Mouse (Mus musculus): Measurements from ENCODE around the gene Wee2. TPM values are rescaled to one million over a fixed set of nuclear protein-coding genes. Genes with fewer than 3 reads are reported as not detected.

The Wee2 gene
- not detected for polyA plus RNA-seq (2017; shearing (Covaris generic))

DNA sequence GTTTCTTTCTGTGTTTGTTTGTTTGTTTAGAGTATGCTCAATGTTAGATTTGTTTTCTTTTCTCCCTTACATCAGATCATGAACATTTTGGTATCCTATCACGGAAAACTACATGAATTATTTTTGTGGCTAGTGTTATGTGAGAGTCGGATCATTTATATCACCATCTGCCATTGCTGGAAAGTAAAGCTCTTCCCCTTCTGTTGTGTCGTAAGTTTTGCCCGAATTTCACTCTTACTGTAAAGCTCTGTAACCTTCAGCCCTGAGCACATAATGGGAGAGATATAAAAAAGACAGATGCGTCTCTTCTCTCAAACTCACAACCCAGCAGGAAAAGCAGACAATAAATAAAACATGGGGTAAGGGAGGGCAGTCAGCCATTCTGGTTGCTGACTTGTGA, at the start of gene Wee2:
Gene Wee2 (plus strand): TSS at position 153 of the 400 bp plus-strand sequence.
- no peak for ATAC-seq

DNA sequence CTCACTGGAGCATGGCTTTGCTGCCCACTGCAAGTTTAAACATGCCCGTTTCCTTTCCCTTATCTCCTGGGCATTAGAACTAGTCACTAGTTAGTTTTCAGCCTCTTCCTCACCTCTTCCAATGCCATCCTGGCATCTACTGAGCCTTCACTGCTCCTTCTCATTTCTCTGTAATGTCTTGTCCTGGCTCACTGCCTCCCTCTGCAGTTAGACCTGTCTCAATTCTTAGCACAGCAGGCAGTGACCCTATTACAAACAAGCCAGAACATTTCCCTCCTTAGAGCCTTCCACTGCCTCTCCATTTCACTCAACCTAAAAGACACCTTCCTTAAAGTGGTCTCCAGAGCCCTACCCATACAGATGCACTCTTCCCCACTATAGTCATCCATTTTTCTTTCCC, 47.9 kb upstream of the Wee2 start:
- no peak for ATAC-seq

DNA sequence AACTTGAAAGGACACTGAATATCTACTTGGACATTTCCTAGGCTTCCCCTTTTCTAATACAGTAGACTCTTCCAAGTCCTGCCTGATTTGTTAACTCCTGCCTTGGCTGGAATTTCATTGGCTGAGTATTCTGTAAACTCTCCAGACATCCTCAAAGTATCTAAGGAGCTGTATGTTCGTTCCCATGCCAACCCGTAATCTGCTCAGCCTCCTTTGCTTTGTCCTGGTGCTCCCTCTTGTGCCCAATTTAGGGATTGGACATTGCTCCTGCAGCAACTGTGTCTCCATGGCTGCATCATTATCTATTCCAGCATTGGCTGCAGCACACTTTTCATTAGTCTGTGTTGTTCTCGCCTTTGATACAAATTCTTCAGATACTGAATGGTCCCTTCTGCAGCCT, 45.7 kb upstream of the Wee2 start:
- ATAC-seq, result peak; percentile 64

DNA sequence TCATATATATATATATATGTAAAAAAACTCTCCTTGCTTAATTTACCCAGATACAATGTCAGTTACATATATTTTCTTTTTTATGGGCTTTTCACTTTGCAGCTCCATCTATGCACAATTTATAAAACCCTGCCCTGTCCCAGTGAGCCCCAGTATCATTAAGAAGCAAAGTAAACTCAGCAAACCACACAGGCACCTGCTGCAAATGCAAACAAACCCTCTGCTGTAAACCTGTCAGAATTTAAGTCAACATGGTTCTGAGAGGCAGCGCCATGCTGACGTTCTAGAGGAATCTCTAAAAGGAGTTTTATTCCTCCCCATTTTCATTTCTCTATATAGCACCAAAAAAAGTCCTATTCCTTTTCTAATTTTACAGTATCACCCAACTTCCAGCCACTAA, 36.9 kb upstream of the Wee2 start:
- ATAC-seq, result no peak

DNA sequence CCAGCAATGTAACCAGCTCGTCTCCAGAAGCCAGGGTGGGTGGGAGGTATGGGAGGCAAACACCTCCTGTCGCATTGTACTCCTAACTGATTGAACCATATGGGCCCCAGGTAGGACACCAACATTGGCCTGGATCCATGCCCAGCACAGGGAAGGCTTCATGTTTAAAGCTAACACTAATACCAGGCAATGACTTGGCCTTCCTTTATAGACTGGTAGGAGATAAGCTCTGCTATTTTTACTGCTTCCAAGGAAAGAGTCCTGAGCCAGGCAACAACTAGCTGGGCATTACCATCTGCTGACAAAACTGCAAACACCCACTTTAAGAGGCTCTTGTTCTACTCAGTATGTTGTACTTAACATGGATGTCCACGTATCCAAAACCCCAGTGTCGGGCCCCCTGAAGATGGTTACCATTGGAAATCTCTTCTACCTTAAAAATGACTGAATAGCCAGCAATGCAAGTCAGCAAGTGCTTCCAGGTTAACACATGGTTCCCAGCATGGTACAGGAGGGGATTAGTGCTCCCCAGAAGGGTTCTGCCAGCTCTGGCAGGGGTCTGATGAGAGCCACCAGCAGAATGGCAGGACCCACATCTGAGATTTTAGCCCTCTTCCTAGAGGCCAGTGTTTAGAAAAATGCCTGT, 35.1 kb upstream of the Wee2 start:
- no peak for ATAC-seq

DNA sequence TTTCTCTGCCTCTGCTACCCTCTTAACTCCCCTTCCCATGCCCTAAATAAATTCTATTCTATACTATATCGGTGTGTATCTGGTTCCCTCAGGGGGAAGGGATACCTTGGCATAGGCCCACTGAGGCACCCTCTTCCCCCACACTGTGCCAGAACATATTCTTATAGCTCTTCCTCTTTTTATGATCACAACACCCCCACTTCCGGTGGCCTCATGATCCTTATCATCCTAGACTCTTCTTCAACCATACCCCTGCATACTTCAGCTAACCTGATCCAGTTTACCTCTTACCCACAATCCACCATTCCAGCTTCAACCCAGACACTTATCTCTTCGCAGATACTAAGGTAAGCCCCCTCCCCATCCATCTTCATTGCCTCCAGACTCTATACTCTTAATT, 27.8 kb upstream of the Wee2 start:
- ATAC-seq, result peak; percentile 20

DNA sequence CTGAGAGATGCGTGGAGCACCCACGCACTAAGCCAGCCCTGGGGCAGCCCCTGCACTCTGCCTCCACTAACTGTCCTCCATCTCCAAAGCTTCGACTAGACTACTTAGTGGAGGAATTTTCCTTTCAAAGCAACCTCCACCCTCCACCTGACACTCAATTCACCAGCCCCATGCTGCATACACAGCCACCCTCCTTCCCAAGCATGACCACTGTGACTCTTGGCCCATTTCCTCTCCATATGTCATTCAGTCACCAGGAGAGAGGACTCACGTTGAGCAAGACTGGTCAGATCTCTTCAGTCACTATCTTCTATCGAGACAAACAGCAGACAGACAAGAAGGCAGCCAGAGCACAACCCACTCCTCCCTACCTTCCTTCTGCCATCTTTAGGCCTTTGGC, 25.8 kb upstream of the Wee2 start:
- no peak for ATAC-seq

DNA sequence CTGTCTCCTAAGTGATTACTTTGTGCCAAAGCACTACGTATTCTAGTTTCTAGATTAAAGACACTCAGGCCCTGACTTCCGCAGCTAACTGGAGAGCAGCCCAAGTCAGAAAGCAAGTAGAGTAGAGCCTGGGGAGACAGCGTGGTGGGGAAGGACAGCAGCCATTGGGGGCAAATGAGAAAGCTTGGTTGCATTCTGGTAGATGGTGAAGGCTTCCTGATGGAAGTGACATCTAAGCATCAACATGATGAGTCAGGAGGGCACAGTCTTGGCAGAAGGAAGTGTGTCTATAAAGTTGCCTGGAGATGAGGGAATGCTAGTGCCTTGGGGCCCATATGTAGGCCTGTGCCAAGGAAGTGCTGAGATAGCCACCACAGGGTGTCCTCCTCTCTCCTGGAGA, 25.3 kb upstream of the Wee2 start:
- ATAC-seq, result no peak

DNA sequence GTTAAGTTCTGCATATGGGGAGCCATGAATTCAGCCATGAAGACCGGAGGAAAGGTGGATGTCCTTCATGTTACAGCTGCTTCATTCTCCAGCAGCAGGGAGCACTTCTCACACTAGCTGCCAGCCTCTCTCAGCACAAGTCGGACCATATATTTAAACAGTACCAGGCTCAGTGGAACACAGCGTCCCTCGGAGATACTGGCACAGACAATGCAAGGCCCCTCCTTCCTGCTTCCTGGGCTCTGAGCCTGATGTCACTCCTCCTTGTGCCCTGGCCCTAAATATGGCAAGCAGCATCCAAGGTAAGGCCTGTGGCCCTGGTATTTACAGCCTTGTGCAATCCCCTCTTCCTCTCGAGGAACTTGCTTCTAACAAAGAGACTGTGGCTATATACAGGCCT, 23.1 kb upstream of the Wee2 start:
- ATAC-seq, result no peak

DNA sequence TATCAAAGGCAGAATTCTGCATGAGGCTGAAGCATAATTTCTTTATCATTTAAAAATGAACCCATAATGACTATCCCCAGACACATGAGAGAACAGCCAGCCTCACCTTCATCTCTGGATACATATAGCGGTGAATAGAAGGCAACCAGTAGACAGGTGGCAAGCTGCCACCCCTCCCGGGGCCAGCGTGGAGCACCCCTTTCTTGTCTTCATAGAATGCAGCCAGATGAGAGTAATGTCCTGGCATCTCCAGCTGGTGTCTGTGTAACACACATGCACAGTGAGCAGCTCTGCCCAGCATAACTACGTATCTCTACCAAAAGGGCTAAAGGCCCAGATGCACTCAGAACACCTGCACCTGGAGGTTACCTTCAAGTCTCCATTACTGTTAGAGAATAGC, 20.5 kb upstream of the Wee2 start:
- no peak for ATAC-seq

DNA sequence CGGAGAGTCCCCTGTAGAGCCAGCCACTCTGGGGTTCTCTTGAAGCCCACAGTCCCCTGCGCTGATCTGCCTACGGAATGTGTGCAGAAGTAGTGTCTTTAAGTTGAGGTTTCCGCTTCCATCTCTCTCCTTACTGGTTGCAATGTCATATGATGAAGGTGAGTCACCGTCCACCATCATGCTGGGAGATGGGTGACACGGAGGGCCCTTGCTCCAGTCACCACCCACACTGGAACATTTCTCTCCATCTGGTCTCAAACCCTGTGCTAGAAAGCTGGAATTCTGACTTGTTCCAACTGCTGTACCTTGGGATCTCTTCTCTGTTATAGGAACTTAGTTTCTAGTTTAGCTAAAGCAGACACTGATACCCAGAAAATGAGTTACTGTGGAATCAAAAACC, 17.8 kb upstream of the Wee2 start:
- no peak for ATAC-seq

DNA sequence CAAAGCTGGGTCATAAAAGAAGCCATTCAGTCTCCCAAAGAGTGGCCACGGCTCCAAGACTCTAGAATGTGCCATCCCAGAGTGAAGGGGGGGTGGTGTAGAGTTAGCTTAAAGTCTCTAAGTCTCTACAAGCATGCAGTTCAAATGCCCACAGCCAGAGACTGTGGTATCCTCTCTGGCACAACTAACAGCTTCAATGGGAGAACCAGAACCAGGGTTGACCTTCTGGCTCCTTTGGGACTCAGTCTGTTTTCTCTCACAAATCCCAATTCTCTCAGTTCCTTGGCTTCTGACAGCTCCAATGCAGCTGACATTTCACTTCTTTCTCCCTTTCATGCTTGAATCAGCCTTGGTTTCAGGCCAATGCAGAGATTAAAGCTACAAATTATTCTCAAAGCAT, 15.9 kb upstream of the Wee2 start:
- no peak for ATAC-seq

DNA sequence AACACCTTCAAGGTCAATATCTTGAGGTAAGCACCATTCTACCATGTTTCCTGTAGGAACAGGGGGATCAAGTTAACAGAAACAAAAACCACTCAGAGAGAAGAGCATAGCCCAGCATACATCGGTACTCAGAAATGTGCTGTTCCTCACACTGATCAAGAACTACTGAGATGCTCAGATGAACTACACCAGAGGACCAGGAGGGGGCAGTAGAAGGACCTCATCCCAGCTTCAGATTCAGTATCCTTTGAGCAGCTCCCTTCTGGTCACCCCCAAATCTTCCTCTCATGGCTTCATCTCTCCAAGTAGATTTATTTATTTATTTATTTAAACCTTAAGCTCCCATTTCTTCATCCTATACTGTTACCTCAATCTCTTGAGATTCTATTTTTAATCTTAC, 15.1 kb upstream of the Wee2 start:
- peak; percentile 96 for ATAC-seq

DNA sequence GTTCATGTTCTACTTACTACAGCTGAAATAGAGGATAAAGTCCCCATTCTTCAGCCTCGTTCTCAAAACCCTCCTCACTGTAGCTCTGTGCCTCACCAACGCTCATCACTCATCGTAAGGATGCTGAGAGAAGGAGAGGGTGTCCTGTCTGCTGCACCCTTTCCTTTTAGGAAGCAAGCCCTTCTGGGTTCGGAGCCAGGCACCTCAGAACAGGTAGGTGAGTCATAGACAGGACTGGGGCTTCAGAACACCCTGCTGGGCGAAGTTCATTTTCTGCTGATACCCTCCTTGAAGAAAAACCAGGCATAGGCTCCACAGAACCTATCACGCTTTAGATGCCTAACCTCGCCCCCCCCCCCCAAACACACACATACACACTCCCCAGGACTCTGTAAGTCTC, 11.4 kb upstream of the Wee2 start:
- ATAC-seq, result no peak

DNA sequence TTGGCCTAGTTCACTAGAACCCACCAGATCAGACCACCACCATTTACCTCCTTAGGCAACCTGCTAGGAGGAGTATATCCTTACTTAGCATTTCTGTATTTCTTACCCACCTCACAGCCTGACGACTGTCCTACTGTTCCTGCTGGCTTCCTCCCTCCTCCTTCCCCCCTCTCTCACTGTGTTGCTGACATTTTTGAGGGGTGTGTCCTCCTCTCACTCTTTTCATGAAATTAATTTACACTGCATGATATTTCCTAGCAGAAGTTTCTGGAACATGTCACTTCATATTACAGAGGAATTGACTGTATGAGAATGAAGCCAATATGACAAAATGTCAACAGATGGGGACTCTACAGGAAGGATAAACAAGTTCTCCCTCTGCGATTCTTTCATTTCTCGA, 10.2 kb upstream of the Wee2 start:
- ATAC-seq, result no peak

DNA sequence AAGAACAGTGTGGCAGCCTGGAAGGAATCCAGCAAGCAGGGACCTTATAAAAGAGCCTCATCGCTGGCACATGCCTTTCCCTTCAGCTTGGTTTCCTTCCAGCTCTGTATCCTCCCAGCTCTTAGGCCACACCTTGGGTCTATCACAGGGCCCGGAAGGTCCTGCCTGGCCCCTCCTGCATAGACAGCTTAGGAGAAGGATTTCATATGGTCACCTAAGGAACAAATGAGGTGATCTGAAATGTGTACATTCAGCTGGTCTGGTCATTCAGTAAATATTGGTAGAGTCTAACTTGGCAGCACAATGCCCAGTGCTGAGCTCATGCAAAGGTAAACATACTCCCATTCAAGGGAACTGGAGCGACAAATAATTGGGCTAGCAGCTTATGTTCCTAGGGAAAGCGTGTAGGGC, 9.4 kb upstream of the Wee2 start:
- no peak for ATAC-seq

DNA sequence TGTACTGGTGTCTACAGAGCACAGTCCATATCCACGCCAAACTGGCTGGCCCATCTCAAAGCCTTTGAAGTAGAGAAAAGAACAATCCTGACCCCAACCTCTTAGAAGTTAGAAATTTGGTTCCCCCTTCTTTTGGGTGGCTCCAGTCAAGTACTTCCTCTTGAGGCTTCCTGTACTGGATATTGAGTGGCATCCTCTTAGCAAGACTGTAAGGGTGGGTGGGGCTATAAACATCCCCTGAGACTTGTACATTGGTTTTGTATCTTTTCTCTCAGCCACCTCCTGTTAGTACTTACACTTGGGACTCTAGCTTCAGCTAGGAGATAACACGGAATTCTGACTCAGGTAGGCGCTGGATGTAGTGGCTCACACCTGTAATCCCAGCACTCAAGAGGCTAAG, 8.6 kb upstream of the Wee2 start:
- peak; percentile 50 for ATAC-seq

DNA sequence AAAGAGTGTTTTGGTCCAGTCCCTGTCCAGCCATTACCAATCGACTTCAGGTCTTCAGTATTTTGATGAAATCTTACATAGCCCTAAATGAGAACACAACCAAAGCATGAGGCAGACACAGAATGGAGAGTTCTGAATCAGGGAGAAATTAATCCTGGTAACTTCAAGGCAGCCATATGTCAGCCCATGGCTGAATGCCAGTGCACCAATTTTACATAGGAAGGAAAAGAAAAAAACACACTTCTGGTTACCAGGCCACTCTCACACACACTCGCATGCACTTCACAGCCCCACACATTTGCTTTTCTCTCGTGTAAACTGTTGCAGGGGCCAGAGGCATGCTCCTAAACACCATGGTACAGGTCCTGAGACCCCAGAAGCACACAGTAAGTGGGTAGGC, 8.0 kb upstream of the Wee2 start:
- no peak for ATAC-seq

DNA sequence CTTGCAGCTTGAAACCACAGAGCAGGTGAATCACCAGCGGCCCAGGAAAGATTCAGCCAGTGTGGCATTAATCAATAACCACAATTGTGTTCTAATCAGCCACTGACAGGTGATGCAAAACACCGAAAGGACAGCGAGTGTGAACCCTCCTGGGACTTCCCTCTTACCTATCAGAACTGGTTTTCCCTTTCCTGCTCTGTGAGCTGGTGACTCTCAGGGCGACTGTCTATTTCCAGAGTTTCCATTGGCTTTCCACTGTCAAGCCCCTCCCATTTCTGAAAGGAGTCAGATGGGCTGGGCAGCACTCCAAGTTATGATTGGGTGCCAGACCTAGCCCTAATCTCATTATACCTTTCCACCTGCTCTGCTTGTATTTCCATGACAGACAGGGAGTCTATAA, 7.5 kb upstream of the Wee2 start:
- ATAC-seq, result no peak

DNA sequence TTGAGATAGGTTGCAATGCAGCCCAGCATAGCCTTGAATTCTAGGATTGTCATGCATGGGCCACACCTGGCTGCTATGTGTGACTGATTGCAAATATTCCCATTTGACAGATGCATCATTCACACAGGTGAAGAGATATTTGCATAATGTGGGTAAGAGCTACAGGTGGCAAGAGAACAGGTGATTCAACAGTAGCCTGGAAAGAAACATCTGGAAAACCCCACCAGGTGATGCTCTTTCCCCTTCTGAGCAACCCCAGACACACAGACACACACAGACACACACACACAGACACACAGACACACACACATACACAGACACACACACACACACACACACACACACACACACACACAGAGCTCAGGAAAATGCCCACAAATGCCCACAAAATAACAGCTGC, 7.1 kb upstream of the Wee2 start:
- no peak for ATAC-seq

DNA sequence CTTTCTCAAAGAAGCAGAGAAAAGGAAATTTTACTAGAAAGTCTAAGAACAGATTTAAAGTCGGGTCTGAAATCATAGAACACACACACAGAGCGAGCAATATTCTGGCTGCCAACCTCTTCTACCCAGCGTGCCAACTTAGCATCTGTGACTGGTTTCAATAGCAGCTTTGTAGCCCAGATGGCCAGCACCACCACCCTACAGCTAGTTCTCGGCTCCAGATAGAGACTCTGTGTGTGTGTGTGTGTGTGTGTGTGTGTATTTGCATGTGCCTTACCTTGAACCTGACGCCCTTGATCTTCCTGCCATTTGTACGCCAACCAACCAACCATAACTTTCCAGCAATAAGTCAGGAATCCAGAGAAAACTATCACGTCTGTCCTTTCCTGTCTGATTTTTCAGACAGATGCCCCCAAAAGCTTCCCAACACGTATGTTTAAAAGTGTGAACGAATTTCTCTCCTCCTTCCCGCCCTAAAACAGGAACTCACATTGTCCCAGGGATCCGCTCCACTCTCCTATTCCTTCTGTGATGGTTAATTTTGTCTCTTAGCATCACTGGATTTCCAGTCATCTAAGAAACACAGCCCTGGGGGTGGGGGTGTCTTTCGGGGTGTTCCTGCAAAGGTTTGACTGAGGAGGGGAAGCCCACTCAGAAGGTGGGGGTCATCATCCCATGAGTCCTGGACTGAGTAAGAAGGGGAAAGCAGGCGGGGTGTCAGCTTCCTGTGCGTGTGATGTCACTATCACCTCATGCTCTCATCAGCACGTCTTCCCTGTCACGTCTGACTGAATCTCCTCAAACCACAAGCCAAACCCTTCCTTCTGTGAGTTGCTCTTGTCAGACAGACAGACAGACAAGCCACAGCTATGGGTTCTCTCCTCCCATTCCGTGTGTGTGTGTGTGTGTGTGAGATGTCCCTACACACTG, 6.3 kb upstream of the Wee2 start:
- no peak for ATAC-seq

DNA sequence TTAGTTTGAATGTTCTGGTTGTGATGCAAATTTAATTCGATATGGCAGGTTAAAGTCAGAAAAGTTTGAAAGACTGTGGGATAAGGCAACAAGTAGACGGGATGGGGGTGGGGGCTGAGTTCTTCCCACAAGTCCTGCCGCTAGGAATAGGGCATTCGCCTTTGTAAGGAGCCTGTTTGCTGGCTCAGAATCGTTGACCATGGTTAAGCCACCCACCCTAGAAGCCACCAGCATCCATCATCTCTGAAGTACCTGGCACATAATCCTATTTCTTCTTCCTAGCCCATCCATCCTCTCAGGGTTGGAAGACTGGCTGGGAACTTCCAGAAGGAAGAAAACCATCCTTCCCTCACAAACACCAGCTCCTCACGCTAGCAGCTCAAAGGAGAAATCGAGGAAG, 4.2 kb upstream of the Wee2 start:
- ATAC-seq, result no peak

DNA sequence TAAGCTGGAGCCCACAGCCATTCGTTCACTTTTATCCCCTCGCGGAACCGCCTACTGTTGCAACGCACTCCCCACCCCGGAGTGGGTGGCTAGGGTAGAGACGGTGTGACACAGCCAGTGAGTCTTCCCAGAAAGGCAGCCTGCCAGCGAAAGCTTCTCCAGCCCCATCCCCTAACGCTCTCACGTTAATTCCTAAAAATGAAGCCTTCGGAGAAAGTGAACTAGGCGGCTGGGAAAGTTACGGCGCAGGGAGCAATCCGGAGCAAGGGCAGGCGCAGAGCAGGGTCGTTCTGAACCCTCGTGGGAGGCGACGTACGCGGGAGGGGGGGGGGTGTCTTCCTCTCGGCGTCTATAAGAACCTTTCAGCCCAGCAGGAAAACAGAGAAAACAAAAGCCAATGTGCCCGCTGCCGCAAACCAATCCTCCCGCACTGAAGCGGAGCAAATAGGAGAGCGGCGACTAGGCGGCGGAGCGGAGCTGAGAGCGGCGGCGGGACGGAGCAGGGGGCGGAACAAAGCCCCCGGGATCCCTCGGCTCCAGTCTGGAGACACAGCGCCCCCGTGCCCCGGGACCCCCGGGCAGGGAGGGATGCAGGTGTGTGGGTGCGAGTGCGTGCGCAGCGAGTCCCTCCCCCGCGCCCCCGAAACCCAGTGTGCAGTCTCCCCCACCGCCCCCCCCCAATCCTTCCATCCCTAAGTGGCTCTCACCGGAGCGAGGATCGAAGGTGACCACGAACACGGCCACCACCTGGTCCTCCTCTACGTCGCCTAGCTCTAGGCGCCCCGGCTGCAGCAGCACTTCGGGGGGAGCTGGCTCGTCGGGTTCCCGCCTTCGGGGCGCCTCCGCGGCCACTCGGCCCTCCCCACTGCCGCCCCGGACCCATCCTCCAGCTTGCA, 3.5 kb upstream of the Wee2 start:
- peak; percentile 30 for ATAC-seq
